Mouse (Mus musculus): ENCODE measurements around the gene Stat6. TPM values are rescaled to one million over a fixed set of nuclear protein-coding genes. Genes with fewer than 3 reads are reported as not detected.

The Stat6 gene
- polyA plus RNA-seq (2016; fragmentation: Nextera tagmentation; extraction: Ambion mirVana) = 7.2 and 7.5 TPM in 2 replicates

GRCm38 (mm10) chr10:127642772-127643552 lies at the start of gene Stat6:
Stat6 (plus strand) TSS chr10:127642986.
- Histone ChIP-seq H3K4me1 (peaks cover 16% of the 10 kb centered on the region), H3K9ac (peak within 1 kb of the TSS; percentile 40; the same call in 1 of the 2 replicates), H3K27me3 (replicated peaks) (peaks cover 29% of the 10 kb centered on the region), H3K27ac (peak within 1 kb of the TSS; percentile 32; the same call in 1 of the 2 replicates), H3K36me3 (no peaks in the 10 kb centered on the region), H3K4me2 (replicated peaks) (peak within 1 kb of the TSS; percentile 61), H3K9me3 (no peaks in the 10 kb centered on the region), H3K4me3 (peak within 1 kb of the TSS; percentile 30)
- ATAC-seq (ENCODE audit: low FRiP score, low read depth) = peak; percentile 22
- 7% methylated on average over 37 of the region's 37 CpGs for WGBS

- 93% methylated on average over 8 of the region's 8 CpGs for WGBS
- Histone ChIP-seq H3K9me3 (no peaks in the 10 kb centered on the region), H3K4me3 (no peak overlapping the region), H3K36me3 (peaks cover 90% of the 10 kb centered on the region), H3K9ac (no peak overlapping the region), H3K27ac (no peak overlapping the region), H3K4me1 (peaks cover 38% of the 10 kb centered on the region), H3K27me3 (replicated peaks) (no peaks in the 10 kb centered on the region), H3K4me2 (replicated peaks) (no peak overlapping the region)
- no peak for ATAC-seq (ENCODE audit: low FRiP score, low read depth)
These were observed 48.4 kb upstream of the Stat6 start for GRCm38 (mm10) chr10:127594405-127594804.

- WGBS = 93% methylated on average over 30 of the region's 30 CpGs
- Histone ChIP-seq H3K36me3 (peaks cover 88% of the 10 kb centered on the region), H3K27me3 (replicated peaks) (no peaks in the 10 kb centered on the region), H3K9me3 (no peaks in the 10 kb centered on the region), H3K4me2 (replicated peaks) (no peak overlapping the region), H3K9ac (no peak overlapping the region), H3K4me1 (peaks cover 38% of the 10 kb centered on the region), H3K4me3 (no peak overlapping the region), H3K27ac (no peak overlapping the region)
- no peak for ATAC-seq (ENCODE audit: low FRiP score, low read depth)
These were observed 47.7 kb upstream of the Stat6 start for GRCm38 (mm10) chr10:127594930-127595715.

GRCm38 (mm10) chr10:127596321-127596941 lies 46.4 kb upstream of the Stat6 start:
- Histone ChIP-seq H3K4me2 (replicated peaks) (no peak overlapping the region), H3K27me3 (replicated peaks) (no peaks in the 10 kb centered on the region), H3K27ac (no peak overlapping the region), H3K9me3 (no peaks in the 10 kb centered on the region), H3K9ac (no peak overlapping the region), H3K4me1 (peaks cover 30% of the 10 kb centered on the region), H3K36me3 (peaks cover 84% of the 10 kb centered on the region), H3K4me3 (no peak overlapping the region)
- ATAC-seq (ENCODE audit: low FRiP score, low read depth) = no peak
- 49% methylated on average over 7 of the region's 7 CpGs for WGBS

- Histone ChIP-seq H3K4me2 (replicated peaks) (no peak overlapping the region), H3K4me1 (peaks cover 20% of the 10 kb centered on the region), H3K27me3 (replicated peaks) (no peaks in the 10 kb centered on the region), H3K27ac (no peak overlapping the region; the same call in 1 of the 2 replicates), H3K9me3 (no peaks in the 10 kb centered on the region), H3K4me3 (no peak overlapping the region), H3K36me3 (peaks cover 84% of the 10 kb centered on the region), H3K9ac (no peak overlapping the region)
- no peak for ATAC-seq (ENCODE audit: low FRiP score, low read depth)
- WGBS = 84% methylated on average over 5 of the region's 5 CpGs
These were observed 45.4 kb upstream of the Stat6 start for GRCm38 (mm10) chr10:127597311-127597901.

- no peak overlapping the region for H3K27ac ChIP-seq
- no peak overlapping the region for H3K4me3 ChIP-seq
- peaks cover 84% of the 10 kb centered on the region for H3K36me3 ChIP-seq
- no peak overlapping the region for H3K4me2 ChIP-seq (replicated peaks)
- no peak overlapping the region for H3K9ac ChIP-seq
- no peaks in the 10 kb centered on the region for H3K9me3 ChIP-seq
- no peaks in the 10 kb centered on the region for H3K27me3 ChIP-seq (replicated peaks)
- ATAC-seq (ENCODE audit: low FRiP score, low read depth) = no peak
- 71% methylated on average over 8 of the region's 8 CpGs for WGBS
- H3K4me1 ChIP-seq = peaks cover 20% of the 10 kb centered on the region
These were observed 44.2 kb upstream of the Stat6 start for GRCm38 (mm10) chr10:127598607-127599006.

- no peaks in the 10 kb centered on the region for H3K27me3 ChIP-seq (replicated peaks)
- H3K4me1 ChIP-seq = peaks cover 20% of the 10 kb centered on the region
- H3K9me3 ChIP-seq = no peaks in the 10 kb centered on the region
- H3K4me3 ChIP-seq = no peak overlapping the region
- peaks cover 84% of the 10 kb centered on the region for H3K36me3 ChIP-seq
- no peak overlapping the region for H3K9ac ChIP-seq
- ATAC-seq (ENCODE audit: low FRiP score, low read depth) = no peak
- H3K4me2 ChIP-seq (replicated peaks) = no peak overlapping the region
- 81% methylated on average over 11 of the region's 11 CpGs for WGBS
- H3K27ac ChIP-seq = no peak overlapping the region
These were observed 43.5 kb upstream of the Stat6 start for GRCm38 (mm10) chr10:127599252-127599651.

GRCm38 (mm10) chr10:127599779-127600541 lies 42.8 kb upstream of the Stat6 start:
- Histone ChIP-seq H3K27ac (no peak overlapping the region), H3K9ac (no peak overlapping the region), H3K27me3 (replicated peaks) (no peaks in the 10 kb centered on the region), H3K9me3 (no peaks in the 10 kb centered on the region), H3K36me3 (peaks cover 84% of the 10 kb centered on the region), H3K4me3 (no peak overlapping the region), H3K4me1 (peaks cover 20% of the 10 kb centered on the region), H3K4me2 (replicated peaks) (no peak overlapping the region)
- WGBS = 79% methylated on average over 17 of the region's 17 CpGs
- no peak for ATAC-seq (ENCODE audit: low FRiP score, low read depth)

GRCm38 (mm10) chr10:127602194-127602593 lies 40.6 kb upstream of the Stat6 start:
- no peak overlapping the region for H3K27ac ChIP-seq
- 96% methylated on average over 6 of the region's 6 CpGs for WGBS
- H3K36me3 ChIP-seq = peaks cover 89% of the 10 kb centered on the region
- H3K9me3 ChIP-seq = no peaks in the 10 kb centered on the region
- no peaks in the 10 kb centered on the region for H3K27me3 ChIP-seq (replicated peaks)
- H3K4me2 ChIP-seq (replicated peaks) = no peak overlapping the region
- no peak overlapping the region for H3K4me3 ChIP-seq
- peaks cover 12% of the 10 kb centered on the region for H3K4me1 ChIP-seq
- ATAC-seq (ENCODE audit: low FRiP score, low read depth) = no peak
- H3K9ac ChIP-seq = no peak overlapping the region

- Histone ChIP-seq H3K4me3 (no peak overlapping the region), H3K36me3 (peaks cover 93% of the 10 kb centered on the region), H3K27me3 (replicated peaks) (no peaks in the 10 kb centered on the region), H3K9me3 (no peaks in the 10 kb centered on the region), H3K4me2 (replicated peaks) (no peak overlapping the region), H3K9ac (no peak overlapping the region), H3K27ac (no peak overlapping the region), H3K4me1 (no peaks in the 10 kb centered on the region)
- no peak for ATAC-seq (ENCODE audit: low FRiP score, low read depth)
- WGBS = 79% methylated on average over 13 of the region's 13 CpGs
These were observed 39.1 kb upstream of the Stat6 start for GRCm38 (mm10) chr10:127603437-127604371.
